Mouse (Mus musculus) cerebellum, adult 9-10 months (tissue): ENCODE data around the gene Sipa1l1.
"Not testable (repeated sequence)": the region's sequence is repeated elsewhere in the genome, so short reads cannot be mapped to it uniquely, and the experiment has no call there.

Experiments used
- DNase-seq: peaks from one replicate; pipeline ENCODE4 v3.0.0; 2022

Gene Sipa1l1

GRCm38 (mm10) chr12:82486829-82487560, 317.9 kb downstream of the Sipa1l1 start:
- DNase-seq, result no peak

GRCm38 (mm10) chr12:82489093-82489492, 320.0 kb downstream of the Sipa1l1 start:
- DNase-seq, result peak; percentile 23

GRCm38 (mm10) chr12:82489621-82490020, 320.5 kb downstream of the Sipa1l1 start:
- DNase-seq, result no peak

- no peak for DNase-seq
Measured at GRCm38 (mm10) chr12:82492456-82492855, 323.3 kb downstream of the Sipa1l1 start.

- DNase-seq, result not testable (repeated sequence)
Measured at GRCm38 (mm10) chr12:82493260-82493659, 324.1 kb downstream of the Sipa1l1 start.

GRCm38 (mm10) chr12:82495936-82496335, 326.8 kb downstream of the Sipa1l1 start:
- DNase-seq, result no peak

GRCm38 (mm10) chr12:82497866-82498631, 328.9 kb downstream of the Sipa1l1 start:
- peak; percentile 52 for DNase-seq

GRCm38 (mm10) chr12:82498701-82499100, 329.6 kb downstream of the Sipa1l1 start:
- no peak for DNase-seq

GRCm38 (mm10) chr12:82499731-82500130, 330.6 kb downstream of the Sipa1l1 start:
- no peak for DNase-seq
